Mouse (Mus musculus): ENCODE data around the gene Fzd4.

The Fzd4 gene

GRCm38 (mm10) chr7:89404081-89404733 lies at the start of gene Fzd4, which contains the start of gene Tmem135:
Fzd4 (plus strand) TSS chr7:89404355.
Tmem135 (minus strand) TSS chr7:89404222.
- under 1% methylated on average over 60 of the region's 62 CpGs for WGBS

- WGBS = 82% methylated on average over 8 of the region's 8 CpGs
These were observed 48.5 kb upstream of the Fzd4 start for GRCm38 (mm10) chr7:89355519-89356255.

- 78% methylated on average over 4 of the region's 4 CpGs for WGBS
These were observed 47.8 kb upstream of the Fzd4 start for GRCm38 (mm10) chr7:89356307-89356706.

GRCm38 (mm10) chr7:89363975-89364374 lies 40.2 kb upstream of the Fzd4 start:
- WGBS = 87% methylated on average over 5 of the region's 5 CpGs

- WGBS = 58% methylated on average over 10 of the region's 10 CpGs
These were observed 38.8 kb upstream of the Fzd4 start for GRCm38 (mm10) chr7:89365135-89365880.

- 80% methylated on average over 3 of the region's 3 CpGs for WGBS
These were observed 36.5 kb upstream of the Fzd4 start for GRCm38 (mm10) chr7:89367643-89368042.

- WGBS = 91% methylated on average over 1 of the region's 1 CpGs
These were observed 34.1 kb upstream of the Fzd4 start for GRCm38 (mm10) chr7:89370086-89370485.

GRCm38 (mm10) chr7:89370917-89371316 lies 33.2 kb upstream of the Fzd4 start:
- 40% methylated on average over 1 of the region's 1 CpGs for WGBS

- WGBS = 90% methylated on average over 6 of the region's 6 CpGs
These were observed 32.4 kb upstream of the Fzd4 start for GRCm38 (mm10) chr7:89371623-89372295.

- WGBS = 31% methylated on average over 7 of the region's 7 CpGs
These were observed 23.0 kb upstream of the Fzd4 start for GRCm38 (mm10) chr7:89380935-89381705.

GRCm38 (mm10) chr7:89382892-89383291 lies 21.3 kb upstream of the Fzd4 start:
- WGBS = 92% methylated on average over 3 of the region's 3 CpGs

- 92% methylated on average over 3 of the region's 3 CpGs for WGBS
These were observed 15.2 kb upstream of the Fzd4 start for GRCm38 (mm10) chr7:89388981-89389380.

GRCm38 (mm10) chr7:89390660-89391059 lies 13.5 kb upstream of the Fzd4 start:
- WGBS = 82% methylated on average over 2 of the region's 2 CpGs

GRCm38 (mm10) chr7:89391281-89391680 lies 12.9 kb upstream of the Fzd4 start:
- WGBS = 92% methylated on average over 3 of the region's 3 CpGs

- WGBS = 78% methylated on average over 4 of the region's 4 CpGs
These were observed 12.3 kb upstream of the Fzd4 start for GRCm38 (mm10) chr7:89391831-89392230.

- WGBS = 65% methylated on average over 4 of the region's 4 CpGs
These were observed 11.8 kb upstream of the Fzd4 start for GRCm38 (mm10) chr7:89392388-89392787.

GRCm38 (mm10) chr7:89392825-89393224 lies 11.3 kb upstream of the Fzd4 start:
- 97% methylated on average over 1 of the region's 1 CpGs for WGBS

GRCm38 (mm10) chr7:89395399-89395798 lies 8.8 kb upstream of the Fzd4 start:
- WGBS = 93% methylated on average over 1 of the region's 1 CpGs

GRCm38 (mm10) chr7:89396386-89396785 lies 7.8 kb upstream of the Fzd4 start:
- WGBS = 90% methylated on average over 8 of the region's 8 CpGs

- WGBS = 84% methylated on average over 3 of the region's 3 CpGs
These were observed 6.2 kb upstream of the Fzd4 start for GRCm38 (mm10) chr7:89397837-89398534.

GRCm38 (mm10) chr7:89400721-89401120 lies 3.4 kb upstream of the Fzd4 start:
- WGBS = 47% methylated on average over 2 of the region's 2 CpGs

Measured in cerebral cortex, adult 2 months (tissue).